Mouse (Mus musculus) limb, embryonic 15.5 days (tissue): ENCODE measurements around the gene Gm34653. TPM values are rescaled to one million over a fixed set of nuclear protein-coding genes. Genes with fewer than 3 reads are reported as not detected.
A peak's percentile ranks its signal among the peaks of the same experiment; 100 is the strongest.

Experiments used
- ATAC-seq: fragments of 200-750 bp; cut with Nextera tagmentation; 2 replicates; pipeline ENCODE4 v1.8.0; 2017; ENCODE audit warnings: low read depth, moderate TSS enrichment; ENCODE audit not compliant: insufficient number of reproducible peaks, low FRiP score, low TSS enrichment
- H3K27ac ChIP-seq: fragments of 300-500 bp; sonication (generic); 2 replicates; pipeline ENCODE4 v1.5.1; 2015; ENCODE audit warnings: moderate library complexity, mild to moderate bottlenecking, inconsistent platforms
- H3K27me3 ChIP-seq: fragments of 300-500 bp; sonication (generic); 2 replicates; pipeline ENCODE4 v1.6.1; 2015; ENCODE audit warnings: inconsistent platforms
- H3K36me3 ChIP-seq: fragments of 300-500 bp; sonication (generic); 2 replicates; pipeline ENCODE4 v1.6.1; 2015; ENCODE audit warnings: inconsistent platforms
- H3K4me1 ChIP-seq: fragments of 300-500 bp; sonication (generic); 2 replicates; pipeline ENCODE4 v1.6.1; 2015; ENCODE audit warnings: inconsistent platforms
- H3K4me2 ChIP-seq: fragments of 300-500 bp; sonication (generic); 2 replicates; pipeline ENCODE4 v1.6.1; 2015; ENCODE audit warnings: mild to moderate bottlenecking, inconsistent platforms
- H3K4me3 ChIP-seq: fragments of 300-500 bp; sonication (generic); 2 replicates; pipeline ENCODE4 v1.5.1; 2015; ENCODE audit warnings: mild to moderate bottlenecking, inconsistent platforms
- H3K9ac ChIP-seq: fragments of 300-500 bp; sonication (generic); 2 replicates; pipeline ENCODE4 v1.6.1; 2015; ENCODE audit warnings: inconsistent platforms
- H3K9me3 ChIP-seq: fragments of 300-500 bp; sonication (generic); 2 replicates; pipeline ENCODE4 v1.6.1; 2016; ENCODE audit warnings: inconsistent platforms
- WGBS: fragments of 180-500 bp; shearing (Covaris S2); methylation state at CpG from one replicate; pipeline ENCODE4 v1.1.7; 2015; 5-methylcytosine and 5-hydroxymethylcytosine counted together
- polyA plus RNA-seq: library from polyadenylated mRNA; unstranded; fragments of >200 nt; fragmentation: Nextera tagmentation; extraction: Ambion mirVana; gene quantifications from 2 replicates; pipeline ENCODE4 v1.2.1, GENCODE M21; 2015

The Gm34653 gene
- polyA plus RNA-seq, 1 experiment from 2014 or later: not detected

DNA sequence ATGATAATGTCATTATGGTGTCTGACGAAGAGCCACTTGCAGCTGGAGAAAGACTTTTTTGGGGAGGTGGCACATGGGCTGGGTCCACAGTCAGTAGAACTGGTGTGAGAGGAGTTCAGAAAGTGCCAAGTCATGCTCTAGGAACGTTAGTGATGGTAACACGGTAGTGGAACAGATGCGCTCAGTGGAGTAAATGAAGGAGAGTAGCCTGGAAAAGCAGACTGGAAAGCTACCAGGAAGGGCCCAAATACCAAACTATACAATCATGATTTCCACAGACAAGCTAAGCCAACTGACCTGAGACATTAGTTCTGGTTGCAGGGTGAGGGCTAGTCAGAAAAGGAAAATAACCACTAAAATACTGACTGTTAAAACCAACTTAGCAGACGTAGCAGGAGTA lies 36.9 kb downstream of the Gm34653 start:
- ATAC-seq: no peak
- H3K27ac ChIP-seq: no peak overlapping the region
- 0 out of 2 replicates have a peak overlapping the region, but pooled peaks have one; percentile 10 for H3K9ac ChIP-seq
- peak overlapping the region; percentile 46 for H3K4me2 ChIP-seq
- 34% methylated on average over 5 of the region's 5 CpGs for WGBS
- H3K4me3 ChIP-seq: peak overlapping the region; percentile 91
- peaks cover 32% of the 10 kb centered on the region for H3K4me1 ChIP-seq
- H3K9me3 ChIP-seq: no peaks in the 10 kb centered on the region
- peaks cover 20% of the 10 kb centered on the region for H3K36me3 ChIP-seq
- H3K27me3 ChIP-seq: peaks cover 20% of the 10 kb centered on the region

DNA sequence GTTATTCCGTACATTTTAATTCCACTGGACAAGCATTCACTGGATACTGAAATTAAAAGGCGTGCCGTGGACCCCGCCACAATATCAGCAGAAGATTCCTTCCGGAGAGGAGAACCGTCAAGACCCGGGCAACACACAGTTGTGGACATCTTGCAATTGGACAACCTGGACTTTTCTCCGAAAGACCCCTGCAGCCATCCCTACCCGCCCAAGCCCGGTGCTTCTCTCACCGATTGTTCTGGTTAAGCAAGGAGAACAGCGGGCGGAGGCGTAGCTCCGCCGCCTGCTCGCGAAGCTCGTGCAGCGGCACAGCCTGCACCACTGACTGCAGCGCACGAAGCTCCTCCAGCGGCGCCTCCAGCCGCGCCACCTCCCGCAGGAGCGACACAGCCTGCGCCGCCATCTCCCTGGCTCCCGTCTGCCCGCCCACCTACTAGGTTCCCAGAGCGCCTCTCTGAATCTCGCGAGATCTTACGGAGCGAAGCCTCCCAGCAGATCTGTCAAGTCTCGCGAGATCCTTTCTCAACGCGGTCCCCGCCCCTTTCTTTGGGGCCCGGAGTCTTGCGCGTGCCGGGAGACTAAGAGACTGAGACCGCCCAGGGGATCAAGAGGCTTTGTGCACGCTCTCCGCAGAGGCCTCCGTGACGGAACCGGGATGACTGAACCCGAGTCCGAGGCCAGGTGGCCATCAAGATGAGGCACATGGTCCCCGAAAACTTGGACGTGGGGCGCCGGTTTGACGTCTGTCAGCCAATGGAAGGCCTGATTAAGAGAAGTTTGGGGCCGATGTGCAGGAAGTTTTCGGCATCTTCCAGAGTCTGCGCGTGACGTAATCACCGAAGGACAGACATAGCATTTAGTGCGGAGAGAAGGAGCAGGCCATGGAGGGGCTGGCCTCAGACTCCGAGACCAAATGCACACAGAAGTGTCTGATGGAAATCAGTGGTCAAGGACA lies 38.0 kb downstream of the Gm34653 start:
- Histone ChIP-seq H3K4me2 (peak overlapping the region; percentile 65), H3K36me3 (peaks cover 9% of the 10 kb centered on the region), H3K4me1 (peaks cover 32% of the 10 kb centered on the region), H3K27me3 (peaks cover 25% of the 10 kb centered on the region), H3K27ac (peak overlapping the region; percentile 98), H3K9me3 (no peaks in the 10 kb centered on the region), H3K4me3 (peak overlapping the region; percentile 91), H3K9ac (peak overlapping the region; percentile 87)
- under 1% methylated on average over 67 of the region's 67 CpGs for WGBS
- peak; percentile 97 for ATAC-seq

DNA sequence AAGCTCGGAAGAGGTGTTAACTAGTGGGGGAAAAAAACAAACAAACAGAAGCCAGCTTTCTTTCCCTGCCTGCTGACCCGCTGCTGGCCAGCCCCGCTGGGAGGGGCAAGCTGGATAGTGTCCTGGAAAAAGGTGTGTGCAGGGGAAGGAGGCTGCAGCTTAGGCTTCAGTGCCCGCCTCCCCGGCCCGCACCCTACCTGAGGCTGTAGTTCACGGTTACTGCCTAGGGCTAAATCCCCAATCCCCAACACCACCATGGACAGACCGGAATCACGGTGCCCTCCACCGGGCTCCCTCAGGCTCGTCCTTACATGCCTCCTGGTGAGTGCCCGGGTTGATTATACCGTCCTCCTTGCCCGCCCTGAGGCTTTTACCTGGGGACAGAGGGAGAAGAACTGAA lies 41.5 kb downstream of the Gm34653 start, which contains the start of gene Cutal:
TSS of gene Cutal (plus strand) at position 126 of the 400 bp plus-strand sequence.
- WGBS: 3% methylated on average over 14 of the region's 14 CpGs
- H3K9ac ChIP-seq: no peak within 1 kb of the TSS

DNA sequence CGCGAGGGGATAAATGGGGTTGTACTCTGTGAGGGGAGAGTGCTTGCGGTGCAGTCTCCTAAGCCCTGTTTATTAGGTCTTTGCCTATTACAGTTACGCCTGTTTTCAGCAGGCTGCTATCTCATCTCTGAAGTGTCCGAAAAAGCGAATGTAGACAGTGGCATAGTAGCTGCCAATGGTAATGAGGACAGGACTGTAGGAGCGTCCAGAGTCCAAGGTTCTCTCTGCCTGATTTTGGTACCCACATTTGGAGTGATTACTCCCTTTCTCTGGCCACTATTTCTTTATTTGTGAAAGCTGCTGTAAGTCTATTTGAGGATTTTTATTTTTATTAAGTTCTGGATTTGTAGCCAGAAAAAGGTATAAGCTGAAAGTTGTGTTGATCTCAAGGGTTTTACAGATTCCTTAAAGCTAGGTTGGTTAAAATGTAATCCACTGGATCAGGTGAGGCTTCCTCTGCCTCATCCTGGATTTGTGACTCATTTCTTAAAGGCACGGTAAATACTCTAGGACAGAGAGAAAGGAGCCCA lies 42.1 kb downstream of the Gm34653 start, which contains the start of gene Psmd5:
TSS of gene Psmd5 (minus strand) at position 153 of the 530 bp plus-strand sequence.
- Histone ChIP-seq H3K4me3 (0 out of 2 replicates have a peak within 1 kb of the TSS, but pooled peaks have one; percentile 1), H3K4me2 (peak within 1 kb of the TSS; percentile 24; the same call in 1 of the 2 replicates), H3K4me1 (peaks cover 12% of the 10 kb centered on the region), H3K27me3 (peaks cover 37% of the 10 kb centered on the region), H3K27ac (no peak within 1 kb of the TSS), H3K9ac (no peak within 1 kb of the TSS), H3K9me3 (no peaks in the 10 kb centered on the region), H3K36me3 (no peaks in the 10 kb centered on the region)
- 17% methylated on average over 8 of the region's 8 CpGs for WGBS
- no peak for ATAC-seq

More for the DNA sequence above, 41.5 kb downstream of the Gm34653 start, which contains the start of gene Cutal:
- H3K9me3 ChIP-seq: no peaks in the 10 kb centered on the region
- peak within 1 kb of the TSS; percentile 24; the same call in 1 of the 2 replicates for H3K4me2 ChIP-seq
- no peak for ATAC-seq
- H3K36me3 ChIP-seq: no peaks in the 10 kb centered on the region
- peaks cover 18% of the 10 kb centered on the region for H3K4me1 ChIP-seq
- H3K4me3 ChIP-seq: 0 out of 2 replicates have a peak within 1 kb of the TSS, but pooled peaks have one; percentile 1
- H3K27ac ChIP-seq: no peak within 1 kb of the TSS
- peaks cover 37% of the 10 kb centered on the region for H3K27me3 ChIP-seq

DNA sequence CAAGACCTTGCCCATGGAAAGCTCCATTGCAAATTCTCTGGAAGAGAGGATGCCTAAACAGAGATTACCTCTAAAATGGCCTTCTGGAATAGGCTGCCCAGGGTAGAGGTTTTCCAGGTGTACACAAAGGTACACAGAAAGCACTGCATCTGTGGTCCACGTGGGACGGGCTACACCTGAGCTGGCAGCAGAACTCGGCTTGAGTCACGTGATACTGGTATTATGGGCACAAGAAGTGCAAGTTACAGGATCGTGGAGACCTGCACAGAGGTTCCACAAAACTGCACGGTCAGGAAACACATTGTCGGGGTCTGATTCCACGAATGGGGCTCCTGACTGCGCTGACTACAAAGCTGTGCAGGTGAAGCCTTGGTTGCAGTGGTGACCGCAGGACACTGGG lies 47.2 kb downstream of the Gm34653 start:
- 84% methylated on average over 10 of the region's 10 CpGs for WGBS
- peaks cover 27% of the 10 kb centered on the region; the same call in 1 of the 2 replicates for H3K27me3 ChIP-seq
- H3K36me3 ChIP-seq: no peaks in the 10 kb centered on the region

DNA sequence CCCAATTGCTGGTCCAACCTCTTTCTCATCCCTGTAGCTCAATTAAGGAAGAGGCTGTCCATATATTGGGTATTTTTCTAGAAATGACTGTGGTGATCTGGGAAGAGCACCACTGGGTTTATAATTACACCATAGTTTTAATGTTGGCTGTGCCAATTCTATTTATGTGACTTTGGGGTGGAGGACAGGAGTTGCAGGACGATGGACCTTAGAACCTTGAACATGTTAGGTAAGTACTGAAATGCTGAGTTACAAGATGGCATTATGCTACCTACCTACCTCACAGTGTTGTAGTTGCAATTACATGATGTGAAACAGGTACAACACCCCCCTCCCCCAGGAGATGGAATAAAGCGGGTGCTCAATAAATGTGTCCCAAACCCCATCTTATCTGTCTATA lies 50.0 kb downstream of the Gm34653 start:
- 85% methylated on average over 2 of the region's 2 CpGs for WGBS
- Histone ChIP-seq H3K9me3 (no peaks in the 10 kb centered on the region), H3K36me3 (no peaks in the 10 kb centered on the region), H3K27me3 (peaks cover 14% of the 10 kb centered on the region; the same call in 1 of the 2 replicates), H3K4me1 (no peaks in the 10 kb centered on the region), H3K4me3 (no peak overlapping the region), H3K4me2 (no peak overlapping the region), H3K9ac (no peak overlapping the region), H3K27ac (no peak overlapping the region)
- ATAC-seq: no peak

More for the DNA sequence above, 47.2 kb downstream of the Gm34653 start:
- H3K4me2 ChIP-seq: no peak overlapping the region
- no peaks in the 10 kb centered on the region for H3K9me3 ChIP-seq
- no peaks in the 10 kb centered on the region for H3K4me1 ChIP-seq
- H3K4me3 ChIP-seq: no peak overlapping the region
- no peak overlapping the region for H3K9ac ChIP-seq
- no peak for ATAC-seq
- no peak overlapping the region for H3K27ac ChIP-seq

DNA sequence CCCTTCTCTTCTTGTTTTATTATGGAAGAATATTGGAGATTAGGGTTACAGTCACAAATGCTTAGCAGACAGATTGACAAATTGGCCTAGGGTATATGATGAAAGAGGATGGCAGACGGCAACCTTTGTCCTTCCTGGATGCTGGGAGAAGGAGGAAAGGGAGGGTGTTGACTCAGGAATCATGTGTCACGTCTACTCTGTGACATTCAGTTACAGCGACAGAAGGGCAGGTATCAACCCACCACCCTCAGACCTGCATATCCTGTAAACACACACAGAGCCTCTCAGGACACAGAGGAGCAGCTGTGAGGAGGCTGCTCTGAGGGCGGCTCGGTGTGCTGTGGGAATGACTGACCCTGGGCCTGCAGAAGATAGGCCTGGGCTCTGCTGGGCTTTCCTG lies 50.4 kb downstream of the Gm34653 start:
- Histone ChIP-seq H3K4me1 (no peaks in the 10 kb centered on the region), H3K36me3 (no peaks in the 10 kb centered on the region), H3K27ac (no peak overlapping the region), H3K4me3 (no peak overlapping the region), H3K9ac (no peak overlapping the region), H3K9me3 (no peaks in the 10 kb centered on the region), H3K4me2 (no peak overlapping the region), H3K27me3 (peaks cover 13% of the 10 kb centered on the region; the same call in 1 of the 2 replicates)
- no peak for ATAC-seq
- 48% methylated on average over 5 of the region's 5 CpGs for WGBS

DNA sequence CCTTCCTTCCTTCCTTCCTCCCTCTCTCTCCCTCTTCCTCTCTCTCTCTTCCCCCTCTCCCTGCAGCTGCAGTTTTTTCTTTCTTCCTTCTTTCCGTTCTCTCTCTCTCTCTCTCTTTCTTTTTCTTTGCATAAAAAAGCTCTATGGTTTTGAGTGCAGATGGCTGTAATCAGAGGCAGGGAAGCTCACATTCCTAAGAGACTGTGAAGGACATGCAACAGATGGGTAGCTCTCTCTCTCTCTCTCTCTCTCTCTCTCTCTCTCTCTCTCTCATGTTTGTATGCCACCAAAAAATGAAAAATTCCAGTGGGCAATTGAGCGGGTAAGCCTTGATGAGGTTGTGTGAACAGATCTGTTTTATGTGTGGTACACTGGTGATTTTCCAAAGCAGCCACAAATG lies 51.4 kb downstream of the Gm34653 start:
- 71% methylated on average over 2 of the region's 2 CpGs for WGBS
- ATAC-seq: no peak

More for the DNA sequence above, 51.4 kb downstream of the Gm34653 start:
- H3K36me3 ChIP-seq: no peaks in the 10 kb centered on the region
- peaks cover 13% of the 10 kb centered on the region; the same call in 1 of the 2 replicates for H3K27me3 ChIP-seq
- no peaks in the 10 kb centered on the region for H3K4me1 ChIP-seq
- H3K4me3 ChIP-seq: no peak overlapping the region
- H3K27ac ChIP-seq: no peak overlapping the region
- no peak overlapping the region for H3K9ac ChIP-seq
- H3K9me3 ChIP-seq: no peaks in the 10 kb centered on the region
- no peak overlapping the region for H3K4me2 ChIP-seq

Other genes with a start within 250 kb of the Gm34653 start
- 84.6 and 85.5 TPM in 2 replicates for gene Gapvd1, start 77.8 kb upstream of the Gm34653 start, polyA plus RNA-seq
- 944 and 970 TPM in 2 replicates for gene Hspa5, start 61.0 kb upstream of the Gm34653 start, polyA plus RNA-seq
- gene Rabepk, start 33.1 kb upstream of the Gm34653 start, polyA plus RNA-seq: 39.7 and 41.1 TPM in 2 replicates
- 82.1 and 94.4 TPM in 2 replicates for gene Fbxw2, start 6.7 kb upstream of the Gm34653 start, polyA plus RNA-seq
- 0.18 TPM in 1 of 2 replicates, not detected in the other for gene Cutal, start 41.4 kb downstream of the Gm34653 start, polyA plus RNA-seq
- gene Psmd5, start 42.0 kb downstream of the Gm34653 start, polyA plus RNA-seq: 87.2 and 98.0 TPM in 2 replicates
- gene Phf19, start 81.0 kb downstream of the Gm34653 start, polyA plus RNA-seq: 7.3 TPM in 2 replicates
- 4.4 and 5.1 TPM in 2 replicates for gene Traf1, start 128.8 kb downstream of the Gm34653 start, polyA plus RNA-seq
- 0.20 and 0.32 TPM in 2 replicates for gene Hc, start 228.4 kb downstream of the Gm34653 start, polyA plus RNA-seq